Mouse (Mus musculus): ENCODE results near the gene Tle3.

GRCm38 (mm10) chr9:61393161-61393560 lies 21.0 kb downstream of the Tle3 start:
- TF ChIP-seq CTCF (IDR thresholded peaks at IDR 0.05; ENCODE audit: low read depth, low read length) (no peak), POLR2AphosphoS5 (IDR thresholded peaks at IDR 0.05; ENCODE audit: insufficient replicate concordance, low read depth, low read length) (no peak), GATA1 (IDR thresholded peaks at IDR 0.05; ENCODE audit: borderline replicate concordance, low read length) (no peak)

All from G1E (cell line).